ENCODE assay signal across 8 mouse cellular contexts in genomic region chr10:80282481-80283441, GRCm38 (mm10). TPM values are rescaled to one million over a fixed set of nuclear protein-coding genes. Genes with fewer than 3 reads are reported as not detected.
DNase-seq lines count a peak whose midpoint lies in the region; ATAC-seq and TF ChIP-seq lines count a peak whose summit lies in the region.
"Had no signal": no experiment of that assay in that cellular context is flagged by ENCODE, and none has a peak within 500 bp of the region (broad histone marks: within the 10 kb centered on the region; RNA-seq: fewer than 3 reads in every experiment).

No protein-coding gene starts in this region.

- no peak for TF ChIP-seq EP300 in heart, postnatal 0 days (IDR thresholded peaks at IDR 0.05; ENCODE audit: low read depth)

- peak overlapping the region; percentile 33; the same call in 1 of the 2 replicates for H3K9ac ChIP-seq in heart, postnatal 0 days (replicated peaks; ENCODE audit: low read depth, low read length)
- 0 out of 2 replicates have a peak overlapping the region, but pooled peaks have one; percentile 13 for H3K9ac ChIP-seq in midbrain, postnatal 0 days (replicated peaks; ENCODE audit: low read length, poor library complexity, severe bottlenecking)
- no peak overlapping the region for H3K9ac ChIP-seq in lung, embryonic 15.5 days
- H3K9ac ChIP-seq: liver, embryonic 13.5 days had no signal

- TF ChIP-seq CTCF in heart, postnatal 0 days (IDR thresholded peaks at IDR 0.05; ENCODE audit: low read depth) = no peak
- TF ChIP-seq CTCF in midbrain, postnatal 0 days (IDR thresholded peaks at IDR 0.05) = no peak

- H3K4me1 ChIP-seq in heart, postnatal 0 days (ENCODE audit: control insufficient read depth, insufficient read depth) = peaks cover 16% of the 10 kb centered on the region
- no peaks in the 10 kb centered on the region for H3K4me1 ChIP-seq in midbrain, postnatal 0 days (ENCODE audit: insufficient read depth, low read length)
- peaks cover 10% of the 10 kb centered on the region for H3K4me1 ChIP-seq in midbrain, embryonic 10.5 days
- peaks cover 15% of the 10 kb centered on the region for H3K4me1 ChIP-seq in lung, embryonic 15.5 days

- no peak for ATAC-seq in heart, postnatal 0 days (ENCODE audit: insufficient read depth, low read depth)
- no peak for ATAC-seq in midbrain, postnatal 0 days (ENCODE audit: low FRiP score)
- ATAC-seq in lung, embryonic 15.5 days (ENCODE audit: borderline replicate concordance, extremely low read depth, low FRiP score, low TSS enrichment) = 0 out of 2 replicates have a peak, but pooled peaks have one; percentile 8

- WGBS in heart, postnatal 0 days = 75% methylated on average over 20 of the region's 20 CpGs
- 89% methylated on average over 19 of the region's 20 CpGs for WGBS in midbrain, postnatal 0 days
- WGBS in midbrain, embryonic 10.5 days = 90% methylated on average over 20 of the region's 20 CpGs
- WGBS in lung, embryonic 15.5 days = 63% methylated on average over 20 of the region's 20 CpGs

- H3K4me3 ChIP-seq in heart, postnatal 0 days (ENCODE audit: low read depth, low read length) = no peak overlapping the region
- no peak overlapping the region for H3K4me3 ChIP-seq in midbrain, postnatal 0 days (ENCODE audit: low read depth, low read length)
- H3K4me3 ChIP-seq in midbrain, embryonic 10.5 days = no peak overlapping the region
- H3K4me3 ChIP-seq in lung, embryonic 15.5 days = no peak overlapping the region
- H3K4me3 ChIP-seq: liver, embryonic 13.5 days had no signal

- H3K36me3 ChIP-seq in heart, postnatal 0 days (replicated peaks; ENCODE audit: control insufficient read depth, insufficient read depth, low read length) = peaks cover 81% of the 10 kb centered on the region
- H3K36me3 ChIP-seq in midbrain, postnatal 0 days (ENCODE audit: insufficient read depth, low read length) = peaks cover 79% of the 10 kb centered on the region
- peaks cover 100% of the 10 kb centered on the region for H3K36me3 ChIP-seq in midbrain, embryonic 10.5 days
- peaks cover 83% of the 10 kb centered on the region for H3K36me3 ChIP-seq in lung, embryonic 15.5 days

- peak overlapping the region; percentile 78 for H3K27ac ChIP-seq in heart, postnatal 0 days (ENCODE audit: low read depth)
- no peak overlapping the region for H3K27ac ChIP-seq in midbrain, postnatal 0 days (ENCODE audit: low read depth, low read length)
- H3K27ac ChIP-seq in midbrain, embryonic 10.5 days (replicated peaks) = no peak overlapping the region
- peak overlapping the region; percentile 89 for H3K27ac ChIP-seq in lung, embryonic 15.5 days
- H3K27ac ChIP-seq: liver, embryonic 13.5 days had no signal

- DNase-seq in heart, postnatal 0 days (ENCODE audit: low spot score) = no peak
- no peak for DNase-seq in heart, adult 11 months
- DNase-seq in midbrain, postnatal 0 days (ENCODE audit: low spot score) = no peak
- no peak for DNase-seq in midbrain, embryonic 10.5 days (ENCODE audit: low spot score)
- DNase-seq in thymus, adult 18-20 months = no peak
- no peak for DNase-seq in urinary bladder, postnatal 25 days (ENCODE audit: low spot score)
- DNase-seq: liver, embryonic 13.5 days had no signal

- no peak overlapping the region for H3K4me2 ChIP-seq in heart, postnatal 0 days (ENCODE audit: low read depth, low read length)
- H3K4me2 ChIP-seq in midbrain, postnatal 0 days (ENCODE audit: low read depth, low read length, poor library complexity, severe bottlenecking) = no peak overlapping the region
- no peak overlapping the region for H3K4me2 ChIP-seq in lung, embryonic 15.5 days
- H3K4me2 ChIP-seq: liver, embryonic 13.5 days had no signal

- H3K27me3 ChIP-seq in heart, postnatal 0 days (ENCODE audit: control insufficient read depth, insufficient read depth, low read length) = no peaks in the 10 kb centered on the region
- no peaks in the 10 kb centered on the region for H3K27me3 ChIP-seq in midbrain, postnatal 0 days (ENCODE audit: insufficient read depth, low read length)
- H3K27me3 ChIP-seq in midbrain, embryonic 10.5 days (ENCODE audit: low read depth, poor library complexity, severe bottlenecking) = no peaks in the 10 kb centered on the region
- H3K27me3 ChIP-seq in lung, embryonic 15.5 days = no peaks in the 10 kb centered on the region
- H3K27me3 ChIP-seq: liver, embryonic 13.5 days had no signal

- no peaks in the 10 kb centered on the region for H3K9me3 ChIP-seq in heart, postnatal 0 days (replicated peaks; ENCODE audit: control insufficient read depth, low read length)
- no peaks in the 10 kb centered on the region for H3K9me3 ChIP-seq in midbrain, postnatal 0 days (ENCODE audit: low read length)
- no peaks in the 10 kb centered on the region for H3K9me3 ChIP-seq in midbrain, embryonic 10.5 days (replicated peaks)
- H3K9me3 ChIP-seq in lung, embryonic 15.5 days = no peaks in the 10 kb centered on the region
- H3K9me3 ChIP-seq: liver, embryonic 13.5 days had no signal

RNA-seq across cellular contexts. Expression of gene Rps15, which starts 9.5 kb away (rescaled TPM):
- 1,030 and 1,317 TPM in 2 replicates for total RNA-seq in heart, postnatal 0 days (2014; rRNA removed; ENCODE audit: low replicate concordance)
- 499 and 510 TPM in 2 replicates for polyA plus RNA-seq in heart, postnatal 0 days (2015; fragmentation: Nextera tagmentation; extraction: Ambion mirVana)
- 971 and 1,162 TPM in 2 replicates for total RNA-seq in midbrain, postnatal 0 days (2014; rRNA removed)
- polyA plus RNA-seq in midbrain, postnatal 0 days (2015; fragmentation: Nextera tagmentation; extraction: Ambion mirVana) = 633 and 645 TPM in 2 replicates
- polyA plus RNA-seq in midbrain, embryonic 10.5 days (2016; fragmentation: Nextera tagmentation; extraction: Ambion mirVana) = 889 and 1,053 TPM in 2 replicates
- 907 and 974 TPM in 2 replicates for polyA plus RNA-seq in lung, embryonic 15.5 days (2015; fragmentation: Nextera tagmentation; extraction: Ambion mirVana)

RNA-seq across cellular contexts. Expression of gene Apc2, which starts 13.0 kb away (rescaled TPM):
- total RNA-seq in heart, postnatal 0 days (2014; rRNA removed; ENCODE audit: low replicate concordance) = 1.4 and 3.4 TPM in 2 replicates
- polyA plus RNA-seq in heart, postnatal 0 days (2015; fragmentation: Nextera tagmentation; extraction: Ambion mirVana) = 0.77 and 0.83 TPM in 2 replicates
- 370 and 395 TPM in 2 replicates for total RNA-seq in midbrain, postnatal 0 days (2014; rRNA removed)
- polyA plus RNA-seq in midbrain, postnatal 0 days (2015; fragmentation: Nextera tagmentation; extraction: Ambion mirVana) = 95.3 and 110 TPM in 2 replicates
- 28.3 and 61.6 TPM in 2 replicates for polyA plus RNA-seq in midbrain, embryonic 10.5 days (2016; fragmentation: Nextera tagmentation; extraction: Ambion mirVana)
- 0.59 and 1.3 TPM in 2 replicates for polyA plus RNA-seq in lung, embryonic 15.5 days (2015; fragmentation: Nextera tagmentation; extraction: Ambion mirVana)

RNA-seq across cellular contexts. Expression of gene Dazap1, which starts 21.5 kb away (rescaled TPM):
- total RNA-seq in heart, postnatal 0 days (2014; rRNA removed; ENCODE audit: low replicate concordance) = 88.9 and 96.2 TPM in 2 replicates
- 24.8 and 30.3 TPM in 2 replicates for polyA plus RNA-seq in heart, postnatal 0 days (2015; fragmentation: Nextera tagmentation; extraction: Ambion mirVana)
- 107 and 109 TPM in 2 replicates for total RNA-seq in midbrain, postnatal 0 days (2014; rRNA removed)
- 34.2 and 34.5 TPM in 2 replicates for polyA plus RNA-seq in midbrain, postnatal 0 days (2015; fragmentation: Nextera tagmentation; extraction: Ambion mirVana)
- polyA plus RNA-seq in midbrain, embryonic 10.5 days (2016; fragmentation: Nextera tagmentation; extraction: Ambion mirVana) = 43.7 and 50.6 TPM in 2 replicates
- 58.9 and 67.0 TPM in 2 replicates for polyA plus RNA-seq in lung, embryonic 15.5 days (2015; fragmentation: Nextera tagmentation; extraction: Ambion mirVana)

RNA-seq across cellular contexts. Expression of gene Gamt, which starts 21.9 kb away (rescaled TPM):
- 27.2 and 27.7 TPM in 2 replicates for total RNA-seq in heart, postnatal 0 days (2014; rRNA removed; ENCODE audit: low replicate concordance)
- 22.8 and 25.7 TPM in 2 replicates for polyA plus RNA-seq in heart, postnatal 0 days (2015; fragmentation: Nextera tagmentation; extraction: Ambion mirVana)
- total RNA-seq in midbrain, postnatal 0 days (2014; rRNA removed) = 12.5 and 14.3 TPM in 2 replicates
- 16.8 and 19.6 TPM in 2 replicates for polyA plus RNA-seq in midbrain, postnatal 0 days (2015; fragmentation: Nextera tagmentation; extraction: Ambion mirVana)
- polyA plus RNA-seq in midbrain, embryonic 10.5 days (2016; fragmentation: Nextera tagmentation; extraction: Ambion mirVana) = 32.5 and 35.5 TPM in 2 replicates
- 29.3 and 30.2 TPM in 2 replicates for polyA plus RNA-seq in lung, embryonic 15.5 days (2015; fragmentation: Nextera tagmentation; extraction: Ambion mirVana)

RNA-seq across cellular contexts. Expression of gene Ndufs7, which starts 33.8 kb away (rescaled TPM):
- total RNA-seq in heart, postnatal 0 days (2014; rRNA removed; ENCODE audit: low replicate concordance) = 838 and 847 TPM in 2 replicates
- polyA plus RNA-seq in heart, postnatal 0 days (2015; fragmentation: Nextera tagmentation; extraction: Ambion mirVana) = 1,203 and 1,284 TPM in 2 replicates
- total RNA-seq in midbrain, postnatal 0 days (2014; rRNA removed) = 193 and 201 TPM in 2 replicates
- polyA plus RNA-seq in midbrain, postnatal 0 days (2015; fragmentation: Nextera tagmentation; extraction: Ambion mirVana) = 358 and 388 TPM in 2 replicates
- polyA plus RNA-seq in midbrain, embryonic 10.5 days (2016; fragmentation: Nextera tagmentation; extraction: Ambion mirVana) = 288 and 314 TPM in 2 replicates
- 321 and 329 TPM in 2 replicates for polyA plus RNA-seq in lung, embryonic 15.5 days (2015; fragmentation: Nextera tagmentation; extraction: Ambion mirVana)

Comparison
In these comparisons a context has a peak if more than half of its experiments do, and no peak if none do; other contexts are left out.
1. H3K27ac ChIP-seq: peak in heart, postnatal 0 days (single experiment) and lung, embryonic 15.5 days (single experiment); none in midbrain, postnatal 0 days (single experiment) and midbrain, embryonic 10.5 days (single experiment).
2. RNA of gene Apc2, which starts 13.0 kb away (polyA plus RNA-seq): 95.3 to 110 TPM in midbrain, postnatal 0 days and 28.3 to 61.6 TPM in midbrain, embryonic 10.5 days; 0.59 to 1.3 TPM in lung, embryonic 15.5 days and 0.77 to 0.83 TPM in heart, postnatal 0 days; every median in the first group is over 10 times any median in the second.